Mouse (Mus musculus): ENCODE results near the gene Bcam. TPM values are rescaled to one million over a fixed set of nuclear protein-coding genes. Genes with fewer than 3 reads are reported as not detected.
A peak's percentile ranks its signal among the peaks of the same experiment; 100 is the strongest.

Bcam gene
- polyA plus RNA-seq, 2 experiments: 4.9 to 6.3 TPM

GRCm38 (mm10) chr7:19716822-19717221 lies 54.0 kb downstream of the Bcam start:
- H3K27me3 ChIP-seq (ENCODE audit: control insufficient read depth, insufficient read depth, low read length): no peaks in the 10 kb centered on the region
- no peak for ATAC-seq (ENCODE audit: insufficient read depth)
- H3K9me3 ChIP-seq (ENCODE audit: control insufficient read depth, low read length): no peaks in the 10 kb centered on the region
- peaks cover 14% of the 10 kb centered on the region for H3K36me3 ChIP-seq (replicated peaks; ENCODE audit: control insufficient read depth, insufficient read depth, low read depth)
- no peak overlapping the region; the same call in 1 of the 2 replicates for H3K27ac ChIP-seq
- H3K4me1 ChIP-seq (replicated peaks; ENCODE audit: control insufficient read depth in 2 of 2, insufficient read depth in 2 of 2, low read length in 1 of 2): peaks cover 14% of the 10 kb centered on the region in 2 experiments
- no peak overlapping the region for H3K4me3 ChIP-seq (ENCODE audit: insufficient read depth in 1 of 2, low read depth in 2 of 2, low read length in 2 of 2)
- 73% methylated on average over 2 of the region's 2 CpGs for WGBS (ENCODE audit: insufficient replicate concordance)
- DNase-seq (ENCODE audit: low read depth in 3 of 3, low spot score in 3 of 3): no peak
- peak overlapping the region; percentile 91 for H3K4me2 ChIP-seq (ENCODE audit: low read depth)
- TF ChIP-seq CTCF (IDR thresholded peaks at IDR 0.05; ENCODE audit: low read depth) (no peak), EP300 (IDR thresholded peaks at IDR 0.05; ENCODE audit: low read depth) (no peak)
- H3K9ac ChIP-seq (replicated peaks): no peak overlapping the region; the same call in none of the 2 replicates

GRCm38 (mm10) chr7:19716055-19716682 lies 54.6 kb downstream of the Bcam start:
- 5% methylated on average over 18 of the region's 18 CpGs for WGBS (ENCODE audit: insufficient replicate concordance)
- Histone ChIP-seq H3K4me1 (replicated peaks; ENCODE audit: control insufficient read depth in 2 of 2, insufficient read depth in 2 of 2, low read length in 1 of 2) (peaks cover 14% of the 10 kb centered on the region in 2 experiments), H3K36me3 (replicated peaks; ENCODE audit: control insufficient read depth, insufficient read depth, low read depth) (peaks cover 19% of the 10 kb centered on the region), H3K4me2 (ENCODE audit: low read depth) (peak overlapping the region; percentile 91), H3K9me3 (ENCODE audit: control insufficient read depth, low read length) (no peaks in the 10 kb centered on the region), H3K4me3 (ENCODE audit: insufficient read depth in 1 of 2, low read depth in 2 of 2, low read length in 2 of 2) (peak overlapping the region; percentile 46 to 61), H3K27ac (peak overlapping the region; percentile 74), H3K9ac (replicated peaks) (peak overlapping the region; percentile 73), H3K27me3 (ENCODE audit: control insufficient read depth, insufficient read depth, low read length) (no peaks in the 10 kb centered on the region)
- DNase-seq (ENCODE audit: low read depth in 3 of 3, low spot score in 3 of 3) (no peak), ATAC-seq (ENCODE audit: insufficient read depth) (no peak)
- TF ChIP-seq EP300 (IDR thresholded peaks at IDR 0.05; ENCODE audit: low read depth) (peak; percentile 9; the same call in 1 of the 2 replicates), CTCF (IDR thresholded peaks at IDR 0.05; ENCODE audit: low read depth) (no peak)

DNA sequence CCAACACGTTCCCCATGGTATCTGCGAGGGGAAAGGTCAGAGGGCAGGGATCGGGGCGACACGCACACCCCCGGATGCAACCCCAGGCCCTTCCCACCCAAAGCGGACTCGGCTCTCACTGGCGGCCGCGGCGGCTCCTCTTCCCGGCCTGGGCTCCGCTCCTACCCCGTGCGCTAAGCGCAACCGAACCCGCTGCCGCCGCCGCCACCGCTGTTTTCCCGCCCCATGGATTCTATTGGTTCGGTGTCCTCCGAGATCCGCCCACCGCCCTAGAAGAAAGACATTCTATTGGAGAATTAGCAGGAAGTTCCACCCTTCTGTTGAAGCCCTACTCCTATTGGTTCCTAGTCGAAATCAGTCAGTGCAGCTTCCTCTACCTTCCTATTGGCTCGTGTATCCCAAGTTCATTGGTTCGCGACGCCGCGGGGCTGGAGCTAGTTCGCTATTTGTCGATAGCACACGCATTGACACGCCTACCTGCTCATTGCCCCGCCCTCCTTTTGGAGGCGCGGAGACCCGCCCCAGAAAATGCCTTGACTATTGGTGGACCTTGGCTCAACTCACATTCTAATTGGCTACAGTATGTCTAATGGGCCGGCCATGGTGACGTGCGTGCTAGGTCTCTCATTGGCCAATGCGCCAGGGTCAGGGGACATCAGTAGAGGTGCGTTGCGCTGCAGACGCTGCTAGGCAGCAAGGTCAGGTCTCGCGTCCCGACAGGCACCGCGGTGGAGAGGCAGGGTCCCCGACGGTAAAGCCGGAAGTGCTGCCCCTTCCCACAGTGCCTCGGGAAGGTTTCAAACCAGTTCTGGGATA lies 55.4 kb downstream of the Bcam start, which contains the start of gene Tomm40:
Gene Tomm40, minus strand, starts transcription at position 200 of the 816 bp plus-strand sequence.
- H3K9ac ChIP-seq (replicated peaks): peak within 1 kb of the TSS; percentile 94
- H3K4me2 ChIP-seq (ENCODE audit: low read depth): peak within 1 kb of the TSS; percentile 98
- peaks cover 14% of the 10 kb centered on the region in 2 experiments for H3K4me1 ChIP-seq (replicated peaks; ENCODE audit: control insufficient read depth in 2 of 2, insufficient read depth in 2 of 2, low read length in 1 of 2)
- under 1% methylated on average over 48 of the region's 59 CpGs for WGBS (ENCODE audit: insufficient replicate concordance)
- peak within 1 kb of the TSS; percentile 74 for H3K27ac ChIP-seq
- peaks cover 21% of the 10 kb centered on the region for H3K36me3 ChIP-seq (replicated peaks; ENCODE audit: control insufficient read depth, insufficient read depth, low read depth)
- DNase-seq (ENCODE audit: low read depth in 3 of 3, low spot score in 3 of 3): peak; percentile 100
- no peaks in the 10 kb centered on the region for H3K9me3 ChIP-seq (ENCODE audit: control insufficient read depth, low read length)
- no peaks in the 10 kb centered on the region for H3K27me3 ChIP-seq (ENCODE audit: control insufficient read depth, insufficient read depth, low read length)
- peak; percentile 97 for ATAC-seq (ENCODE audit: insufficient read depth)
- H3K4me3 ChIP-seq (ENCODE audit: insufficient read depth in 1 of 2, low read depth in 2 of 2, low read length in 2 of 2): peak within 1 kb of the TSS; percentile 91 to 99
- TF ChIP-seq CTCF (IDR thresholded peaks at IDR 0.05; ENCODE audit: low read depth) (no peak), EP300 (IDR thresholded peaks at IDR 0.05; ENCODE audit: low read depth) (no peak; the same call in 1 of the 2 replicates)

- H3K4me1 ChIP-seq (replicated peaks; ENCODE audit: control insufficient read depth in 2 of 2, insufficient read depth in 2 of 2, low read length in 1 of 2): peaks cover 14% of the 10 kb centered on the region in 2 experiments
- TF ChIP-seq CTCF (IDR thresholded peaks at IDR 0.05; ENCODE audit: low read depth) (no peak), EP300 (IDR thresholded peaks at IDR 0.05; ENCODE audit: low read depth) (no peak)
- DNase-seq (ENCODE audit: low read depth in 3 of 3, low spot score in 3 of 3) (no peak), ATAC-seq (ENCODE audit: insufficient read depth) (no peak)
- WGBS (ENCODE audit: insufficient replicate concordance): under 1% methylated on average over 39 of the region's 39 CpGs
- H3K9me3 ChIP-seq (ENCODE audit: control insufficient read depth, low read length): no peaks in the 10 kb centered on the region
- no peaks in the 10 kb centered on the region for H3K27me3 ChIP-seq (ENCODE audit: control insufficient read depth, insufficient read depth, low read length)
- H3K4me2 ChIP-seq (ENCODE audit: low read depth): peak overlapping the region; percentile 98
- peak overlapping the region; percentile 94 for H3K9ac ChIP-seq (replicated peaks)
- peaks cover 25% of the 10 kb centered on the region for H3K36me3 ChIP-seq (replicated peaks; ENCODE audit: control insufficient read depth, insufficient read depth, low read depth)
- H3K4me3 ChIP-seq (ENCODE audit: insufficient read depth in 1 of 2, low read depth in 2 of 2, low read length in 2 of 2): peak overlapping the region; percentile 91 to 99
- H3K27ac ChIP-seq: peak overlapping the region; percentile 31
Measured at GRCm38 (mm10) chr7:19714836-19715235, 56.0 kb downstream of the Bcam start.

- peaks cover 14% of the 10 kb centered on the region in 2 experiments for H3K4me1 ChIP-seq (replicated peaks; ENCODE audit: control insufficient read depth in 2 of 2, insufficient read depth in 2 of 2, low read length in 1 of 2)
- WGBS (ENCODE audit: insufficient replicate concordance): 74% methylated on average over 9 of the region's 9 CpGs
- H3K36me3 ChIP-seq (replicated peaks; ENCODE audit: control insufficient read depth, insufficient read depth, low read depth): peaks cover 35% of the 10 kb centered on the region
- no peak overlapping the region for H3K27ac ChIP-seq
- TF ChIP-seq CTCF (IDR thresholded peaks at IDR 0.05; ENCODE audit: low read depth) (no peak), EP300 (IDR thresholded peaks at IDR 0.05; ENCODE audit: low read depth) (no peak)
- DNase-seq (ENCODE audit: low read depth in 3 of 3, low spot score in 3 of 3): no peak
- ATAC-seq (ENCODE audit: insufficient read depth): no peak
- H3K27me3 ChIP-seq (ENCODE audit: control insufficient read depth, insufficient read depth, low read length): no peaks in the 10 kb centered on the region
- no peaks in the 10 kb centered on the region for H3K9me3 ChIP-seq (ENCODE audit: control insufficient read depth, low read length)
- no peak overlapping the region for H3K9ac ChIP-seq (replicated peaks)
- no peak overlapping the region; a peak in 1 of 4 replicates for H3K4me3 ChIP-seq (ENCODE audit: insufficient read depth in 1 of 2, low read depth in 2 of 2, low read length in 2 of 2)
- no peak overlapping the region; the same call in 1 of the 2 replicates for H3K4me2 ChIP-seq (ENCODE audit: low read depth)
Measured at GRCm38 (mm10) chr7:19713598-19713997, 57.2 kb downstream of the Bcam start.
